Mouse (Mus musculus): ENCODE measurements around the gene Foxn3. TPM values are rescaled to one million over a fixed set of nuclear protein-coding genes. Genes with fewer than 3 reads are reported as not detected.

Gene Foxn3
- total RNA-seq, 1 experiment from 2014 or later = 41.7 TPM

DNA sequence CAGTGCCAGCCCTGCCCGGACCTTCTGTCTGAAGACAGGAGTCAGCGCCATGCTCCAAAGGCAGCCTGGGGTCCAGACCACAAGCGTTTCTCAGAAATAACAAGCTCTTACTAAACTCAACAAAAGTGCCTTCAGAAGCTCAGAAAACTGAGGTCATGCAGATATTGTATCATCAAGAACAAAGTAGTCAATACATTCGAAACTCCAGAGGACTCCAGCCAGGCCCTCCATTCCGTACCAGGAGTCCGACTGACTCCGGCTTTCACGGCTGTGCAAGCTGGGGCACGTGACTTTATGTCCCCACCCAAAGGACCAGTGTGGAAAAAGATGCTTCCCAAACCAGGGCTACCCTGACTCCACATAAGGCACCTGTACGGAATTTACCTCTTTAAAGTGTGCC lies 195.1 kb downstream of the Foxn3 start:
- ATAC-seq (replicated peaks; ENCODE audit: low read depth, poor library complexity, severe bottlenecking) = no peak

DNA sequence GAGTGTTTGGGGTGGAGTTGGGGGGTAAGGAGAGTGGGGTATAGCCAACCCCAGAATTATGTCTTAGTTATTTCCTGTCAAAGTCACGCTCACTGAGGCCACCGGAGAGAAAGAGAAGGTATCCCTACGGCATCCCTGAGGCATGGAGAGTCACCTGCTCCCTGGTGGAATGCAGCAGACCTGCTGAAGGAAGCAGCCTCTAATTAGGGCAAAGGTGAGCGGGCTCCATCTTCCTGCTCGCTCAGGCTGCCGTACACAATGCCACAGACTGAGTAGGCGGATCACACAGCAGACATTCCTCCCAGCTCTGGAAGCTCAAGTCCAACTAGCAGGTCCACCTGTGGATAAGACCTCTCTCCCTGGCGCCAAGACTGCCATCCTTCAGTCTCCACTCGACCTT lies 197.4 kb downstream of the Foxn3 start:
- no peak for ATAC-seq (replicated peaks; ENCODE audit: low read depth, poor library complexity, severe bottlenecking)

- ATAC-seq (replicated peaks; ENCODE audit: low read depth, poor library complexity, severe bottlenecking) = no peak
Observed at GRCm38 (mm10) chr12:99364201-99364600, 199.2 kb downstream of the Foxn3 start.

DNA sequence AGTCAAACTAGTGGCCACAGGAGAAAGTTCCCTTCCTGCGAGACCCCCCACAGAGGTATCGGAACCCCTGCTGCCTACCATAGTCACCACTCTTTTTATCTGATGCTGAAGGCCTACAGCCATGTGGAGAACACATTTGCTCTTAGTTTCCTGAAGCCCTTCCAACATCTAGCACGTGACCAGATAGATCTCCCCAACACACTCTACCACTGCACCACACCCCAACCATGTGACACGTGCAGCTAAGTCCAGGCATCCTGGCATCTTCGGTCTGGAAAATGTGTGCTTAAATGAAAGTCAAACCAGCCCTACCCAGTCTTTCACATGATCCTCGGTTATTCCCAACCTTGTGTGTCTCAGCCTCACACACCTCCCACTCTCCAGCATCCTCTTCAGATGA lies 200.4 kb downstream of the Foxn3 start:
- ATAC-seq (replicated peaks; ENCODE audit: low read depth, poor library complexity, severe bottlenecking) = peak; percentile 43; the same call in 1 of the 2 replicates

GRCm38 (mm10) chr12:99361752-99362132 lies 201.6 kb downstream of the Foxn3 start:
- ATAC-seq (replicated peaks; ENCODE audit: low read depth, poor library complexity, severe bottlenecking) = no peak

DNA sequence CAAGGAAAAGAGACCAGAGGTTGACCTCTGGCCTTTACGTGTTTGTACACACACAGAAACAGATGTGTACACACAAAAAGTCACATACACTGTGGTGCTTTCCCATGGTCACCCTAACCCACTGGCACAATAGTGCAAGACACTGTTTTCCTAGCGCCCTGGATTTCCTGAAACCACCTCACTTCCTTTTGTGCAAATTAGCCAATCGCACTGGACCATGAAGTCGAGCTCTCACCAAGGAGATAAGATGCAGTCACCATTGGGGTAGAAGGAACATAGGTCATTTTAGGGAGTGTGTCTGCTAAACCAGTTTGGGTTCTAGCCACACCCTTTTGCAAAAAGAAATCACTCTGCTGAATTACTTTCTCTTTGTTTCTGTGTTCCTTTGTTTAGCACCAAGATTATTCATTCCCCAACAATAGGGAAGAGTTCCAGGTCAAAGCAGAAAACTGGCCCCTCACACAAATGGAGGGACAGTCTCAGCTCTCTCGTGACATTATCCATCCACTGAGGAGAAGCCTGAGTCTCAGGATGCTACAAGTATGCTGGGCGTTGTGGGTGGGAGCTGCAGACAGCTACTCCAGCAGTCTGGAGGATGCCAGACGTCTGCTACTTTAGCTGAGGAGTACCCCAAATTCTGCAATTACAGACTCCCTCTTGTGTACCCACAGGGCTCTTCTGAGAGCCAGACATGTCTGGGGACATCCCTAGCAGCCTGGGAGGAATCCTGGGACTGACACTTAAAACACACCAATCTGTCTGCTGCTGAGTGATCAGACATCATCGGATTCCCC lies 202.2 kb downstream of the Foxn3 start:
- 0 out of 2 replicates have a peak, but pooled peaks have one; percentile 13 for ATAC-seq (replicated peaks; ENCODE audit: low read depth, poor library complexity, severe bottlenecking)

DNA sequence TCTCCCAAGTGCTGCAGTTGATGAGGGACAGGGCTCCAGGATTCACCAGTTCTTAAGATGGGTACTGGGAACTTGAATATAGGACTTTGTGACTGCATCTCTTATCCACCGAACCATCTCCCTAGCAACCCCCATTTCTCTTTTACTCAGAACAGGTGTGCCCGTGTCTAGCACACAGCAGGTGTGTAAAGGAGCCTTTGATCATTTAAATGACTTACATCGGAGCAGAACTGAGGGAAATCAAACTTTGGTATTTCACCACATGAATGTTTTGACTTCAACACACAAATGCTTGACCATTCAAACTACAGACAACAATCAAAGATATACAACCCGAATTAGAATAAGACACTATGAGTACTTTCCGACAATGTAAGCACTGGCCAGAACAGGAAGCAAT lies 204.7 kb downstream of the Foxn3 start:
- no peak for ATAC-seq (replicated peaks; ENCODE audit: low read depth, poor library complexity, severe bottlenecking)

DNA sequence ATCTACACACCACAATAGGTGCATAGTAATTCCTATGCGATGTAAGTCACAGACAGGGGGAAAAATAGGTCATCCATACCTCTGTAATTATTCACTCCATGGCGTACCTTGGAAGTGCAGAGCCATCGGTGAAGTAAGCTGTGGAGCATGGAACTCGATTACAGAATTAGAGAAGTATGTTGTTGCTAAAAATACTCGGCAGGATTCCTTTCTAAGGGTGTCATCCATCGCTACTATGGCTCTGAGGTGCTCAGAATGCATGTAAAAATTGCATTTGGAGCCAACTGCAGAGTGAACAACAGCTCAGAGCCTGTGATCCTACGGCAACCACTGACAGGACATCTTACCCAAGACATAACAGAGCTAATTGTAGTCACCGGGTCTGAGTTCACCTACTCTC lies 206.7 kb downstream of the Foxn3 start:
- ATAC-seq (replicated peaks; ENCODE audit: low read depth, poor library complexity, severe bottlenecking) = no peak

- ATAC-seq (replicated peaks; ENCODE audit: low read depth, poor library complexity, severe bottlenecking) = no peak
Observed at GRCm38 (mm10) chr12:99353692-99354091, 209.7 kb downstream of the Foxn3 start.

- ATAC-seq (replicated peaks; ENCODE audit: low read depth, poor library complexity, severe bottlenecking) = peak; percentile 28; the same call in 1 of the 2 replicates
Observed at GRCm38 (mm10) chr12:99352583-99352982, 210.8 kb downstream of the Foxn3 start.

- ATAC-seq (replicated peaks; ENCODE audit: low read depth, poor library complexity, severe bottlenecking) = no peak
Observed at GRCm38 (mm10) chr12:99352136-99352535, 211.2 kb downstream of the Foxn3 start.

DNA sequence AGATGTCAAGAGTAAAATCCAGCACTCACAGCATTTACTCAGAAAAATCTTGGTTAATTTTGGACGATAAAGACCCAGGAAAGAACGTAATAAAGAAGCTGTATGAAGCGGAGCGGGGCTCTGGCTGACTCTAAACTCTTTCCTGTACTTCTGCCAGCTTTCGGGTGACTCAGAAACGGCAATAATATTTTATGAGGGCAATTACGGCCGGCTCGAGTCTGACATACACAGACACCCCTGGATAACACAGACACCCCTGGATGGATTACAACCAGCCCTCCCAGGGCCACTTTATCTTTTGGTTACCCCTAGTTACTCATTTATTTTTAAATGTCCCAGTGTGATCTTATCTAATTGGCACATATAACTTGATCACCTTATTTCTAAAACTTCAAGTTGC lies 211.7 kb downstream of the Foxn3 start:
- ATAC-seq (replicated peaks; ENCODE audit: low read depth, poor library complexity, severe bottlenecking) = no peak

DNA sequence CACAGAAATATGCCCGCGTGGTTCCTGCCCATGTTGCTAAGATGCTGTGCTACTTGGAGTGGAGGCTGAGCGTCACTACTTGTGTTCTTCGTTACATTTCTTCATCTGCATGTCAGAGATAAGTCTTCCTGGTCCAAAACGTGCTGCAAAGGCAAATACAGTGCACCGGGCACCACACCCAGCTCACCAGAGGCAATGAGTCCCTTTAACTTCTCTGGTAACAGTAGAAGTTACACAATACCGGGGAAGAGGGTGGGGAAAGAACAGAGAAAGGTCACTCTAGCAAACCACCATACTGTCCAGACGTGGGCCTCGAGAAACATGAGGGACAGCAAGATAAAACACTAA lies 213.8 kb downstream of the Foxn3 start:
- ATAC-seq (replicated peaks; ENCODE audit: low read depth, poor library complexity, severe bottlenecking) = peak; percentile 80

GRCm38 (mm10) chr12:99348940-99349649 lies 214.3 kb downstream of the Foxn3 start:
- no peak for ATAC-seq (replicated peaks; ENCODE audit: low read depth, poor library complexity, severe bottlenecking)

DNA sequence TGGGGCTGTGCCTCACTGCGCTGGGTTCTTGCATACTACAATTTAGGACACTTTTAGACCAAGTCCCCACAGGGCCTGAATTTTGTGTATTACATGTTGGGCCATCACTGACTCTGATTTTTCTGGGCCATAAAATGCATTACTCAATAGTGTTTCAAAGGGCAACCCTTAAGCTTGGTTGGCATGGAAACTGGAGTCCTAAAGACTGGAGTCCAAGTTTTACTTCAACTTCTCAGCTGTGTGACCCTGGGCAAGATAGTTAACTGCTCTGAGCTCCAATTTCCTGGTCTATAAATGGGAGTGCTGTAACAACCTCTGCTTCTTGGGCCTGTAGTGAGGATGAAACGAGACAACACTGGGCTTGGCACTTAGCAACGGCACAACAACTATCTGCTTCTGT lies 215.9 kb downstream of the Foxn3 start:
- ATAC-seq (replicated peaks; ENCODE audit: low read depth, poor library complexity, severe bottlenecking) = no peak

- no peak for ATAC-seq (replicated peaks; ENCODE audit: low read depth, poor library complexity, severe bottlenecking)
Observed at GRCm38 (mm10) chr12:99346982-99347381, 216.4 kb downstream of the Foxn3 start.

GRCm38 (mm10) chr12:99345323-99345722 lies 218.1 kb downstream of the Foxn3 start:
- ATAC-seq (replicated peaks; ENCODE audit: low read depth, poor library complexity, severe bottlenecking) = no peak

GRCm38 (mm10) chr12:99343378-99343777 lies 220.0 kb downstream of the Foxn3 start:
- ATAC-seq (replicated peaks; ENCODE audit: low read depth, poor library complexity, severe bottlenecking) = no peak

GRCm38 (mm10) chr12:99342160-99342559 lies 221.2 kb downstream of the Foxn3 start:
- ATAC-seq (replicated peaks; ENCODE audit: low read depth, poor library complexity, severe bottlenecking) = no peak

GRCm38 (mm10) chr12:99341751-99342150 lies 221.6 kb downstream of the Foxn3 start:
- ATAC-seq (replicated peaks; ENCODE audit: low read depth, poor library complexity, severe bottlenecking) = no peak

- ATAC-seq (replicated peaks; ENCODE audit: low read depth, poor library complexity, severe bottlenecking) = no peak
Observed at GRCm38 (mm10) chr12:99340418-99341182, 222.8 kb downstream of the Foxn3 start.
